Mouse (Mus musculus): Measurements from ENCODE around the gene Pbx2. TPM values are rescaled to one million over a fixed set of nuclear protein-coding genes. Genes with fewer than 3 reads are reported as not detected.
A peak's percentile ranks its signal among the peaks of the same experiment; 100 is the strongest.

Pbx2 gene
- polyA plus RNA-seq, 1 experiment from 2014 or later = 8.5 TPM

GRCm38 (mm10) chr17:34585877-34586771 lies 4.9 kb upstream of the Pbx2 start:
- Histone ChIP-seq H3K9ac (ENCODE audit: low read length) (peak overlapping the region; percentile 98), H3K4me1 (replicated peaks; ENCODE audit: control insufficient read depth, insufficient read depth, low read length) (peaks cover 40% of the 10 kb centered on the region), H3K4me2 (ENCODE audit: low read depth, low read length) (peak overlapping the region; percentile 99), H3K27me3 (ENCODE audit: control insufficient read depth, insufficient read depth, low read depth, low read length) (no peaks in the 10 kb centered on the region), H3K36me3 (ENCODE audit: control insufficient read depth, insufficient read depth, low read length) (no peaks in the 10 kb centered on the region), H3K4me3 (ENCODE audit: low read length) (peak overlapping the region; percentile 85), H3K9me3 (ENCODE audit: control insufficient read depth, low read length) (no peaks in the 10 kb centered on the region), H3K27ac (ENCODE audit: low read length) (peak overlapping the region; percentile 98)
- ATAC-seq (ENCODE audit: low read depth) = no peak
- WGBS = 23% methylated on average over 32 of the region's 32 CpGs

DNA sequence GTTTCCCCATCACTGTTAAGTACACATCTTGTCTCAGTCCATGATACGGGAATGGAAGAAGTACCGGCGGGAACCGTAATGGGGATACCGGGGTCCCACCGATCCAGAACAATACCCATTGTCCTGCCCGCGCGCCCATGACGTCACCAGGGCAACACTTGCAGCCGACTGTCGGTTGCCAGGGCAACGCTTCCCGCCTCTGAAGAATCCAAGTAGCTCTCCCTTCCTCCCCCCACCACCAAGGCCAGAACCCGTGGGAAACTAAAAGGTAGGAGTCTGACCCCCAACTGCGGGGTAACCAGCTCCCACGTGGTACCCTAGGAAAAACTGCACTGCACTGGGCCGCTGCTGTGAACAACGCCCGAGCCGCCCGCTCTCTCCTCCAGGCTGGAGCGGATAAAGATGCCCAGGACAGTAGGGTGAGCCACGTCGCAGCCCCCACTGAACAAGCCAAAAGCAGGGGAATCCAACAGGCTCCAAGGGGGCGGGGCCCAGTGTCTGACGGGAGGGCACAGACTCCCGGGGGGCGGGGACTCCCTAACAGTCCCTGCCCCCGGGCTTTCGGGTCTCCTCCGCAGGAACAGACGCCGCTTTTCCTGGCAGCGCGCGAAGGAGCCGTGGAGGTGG lies 4.2 kb upstream of the Pbx2 start:
- under 1% methylated on average over 38 of the region's 38 CpGs for WGBS
- peak; percentile 82 for ATAC-seq (ENCODE audit: low read depth)
- peak overlapping the region; percentile 98 for H3K27ac ChIP-seq (ENCODE audit: low read length)
- peak overlapping the region; percentile 98 for H3K9ac ChIP-seq (ENCODE audit: low read length)
- no peaks in the 10 kb centered on the region for H3K9me3 ChIP-seq (ENCODE audit: control insufficient read depth, low read length)
- H3K4me2 ChIP-seq (ENCODE audit: low read depth, low read length) = peak overlapping the region; percentile 99
- peaks cover 46% of the 10 kb centered on the region for H3K4me1 ChIP-seq (replicated peaks; ENCODE audit: control insufficient read depth, insufficient read depth, low read length)
- H3K36me3 ChIP-seq (ENCODE audit: control insufficient read depth, insufficient read depth, low read length) = no peaks in the 10 kb centered on the region
- H3K27me3 ChIP-seq (ENCODE audit: control insufficient read depth, insufficient read depth, low read depth, low read length) = no peaks in the 10 kb centered on the region
- peak overlapping the region; percentile 85 for H3K4me3 ChIP-seq (ENCODE audit: low read length)

DNA sequence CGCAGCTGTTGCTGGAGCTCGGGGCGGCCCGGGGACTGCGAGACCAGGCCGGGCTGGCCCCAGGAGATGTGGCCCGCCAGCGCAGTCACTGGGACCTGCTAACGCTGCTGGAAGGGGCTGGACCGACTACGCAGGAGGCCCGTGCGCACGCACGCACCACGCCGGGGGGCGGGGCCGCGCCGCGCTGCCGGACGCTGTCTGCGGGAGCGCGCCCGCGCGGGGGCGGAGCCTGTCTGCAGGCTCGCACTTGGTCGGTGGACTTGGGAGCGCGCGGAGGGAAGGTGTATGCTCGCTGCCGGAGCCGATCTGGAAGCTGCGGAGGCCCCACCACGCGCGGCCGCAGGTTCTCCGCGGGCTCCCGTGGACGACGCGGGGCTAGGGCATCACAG lies 3.6 kb upstream of the Pbx2 start:
- under 1% methylated on average over 30 of the region's 50 CpGs for WGBS
- Histone ChIP-seq H3K4me1 (replicated peaks; ENCODE audit: control insufficient read depth, insufficient read depth, low read length) (peaks cover 46% of the 10 kb centered on the region), H3K27me3 (ENCODE audit: control insufficient read depth, insufficient read depth, low read depth, low read length) (no peaks in the 10 kb centered on the region), H3K27ac (ENCODE audit: low read length) (peak overlapping the region; percentile 98), H3K4me2 (ENCODE audit: low read depth, low read length) (peak overlapping the region; percentile 99), H3K9me3 (ENCODE audit: control insufficient read depth, low read length) (no peaks in the 10 kb centered on the region), H3K36me3 (ENCODE audit: control insufficient read depth, insufficient read depth, low read length) (no peaks in the 10 kb centered on the region), H3K9ac (ENCODE audit: low read length) (peak overlapping the region; percentile 98), H3K4me3 (ENCODE audit: low read length) (peak overlapping the region; percentile 85)
- ATAC-seq (ENCODE audit: low read depth) = peak; percentile 86

- Histone ChIP-seq H3K4me2 (ENCODE audit: low read depth, low read length) (peak overlapping the region; percentile 99), H3K4me1 (replicated peaks; ENCODE audit: control insufficient read depth, insufficient read depth, low read length) (peaks cover 46% of the 10 kb centered on the region), H3K27ac (ENCODE audit: low read length) (peak overlapping the region; percentile 98), H3K9ac (ENCODE audit: low read length) (peak overlapping the region; percentile 98), H3K9me3 (ENCODE audit: control insufficient read depth, low read length) (no peaks in the 10 kb centered on the region), H3K27me3 (ENCODE audit: control insufficient read depth, insufficient read depth, low read depth, low read length) (no peaks in the 10 kb centered on the region), H3K36me3 (ENCODE audit: control insufficient read depth, insufficient read depth, low read length) (no peaks in the 10 kb centered on the region), H3K4me3 (ENCODE audit: low read length) (peak overlapping the region; percentile 85)
- no peak for ATAC-seq (ENCODE audit: low read depth)
- WGBS = 3% methylated on average over 19 of the region's 19 CpGs
Observed at GRCm38 (mm10) chr17:34587814-34588213, 3.3 kb upstream of the Pbx2 start.

GRCm38 (mm10) chr17:34588767-34589166 lies 2.3 kb upstream of the Pbx2 start:
- no peak for ATAC-seq (ENCODE audit: low read depth)
- Histone ChIP-seq H3K27me3 (ENCODE audit: control insufficient read depth, insufficient read depth, low read depth, low read length) (no peaks in the 10 kb centered on the region), H3K36me3 (ENCODE audit: control insufficient read depth, insufficient read depth, low read length) (no peaks in the 10 kb centered on the region), H3K9me3 (ENCODE audit: control insufficient read depth, low read length) (no peaks in the 10 kb centered on the region), H3K27ac (ENCODE audit: low read length) (peak overlapping the region; percentile 79; the same call in 1 of the 2 replicates), H3K4me1 (replicated peaks; ENCODE audit: control insufficient read depth, insufficient read depth, low read length) (peaks cover 46% of the 10 kb centered on the region), H3K4me2 (ENCODE audit: low read depth, low read length) (peak overlapping the region; percentile 53), H3K9ac (ENCODE audit: low read length) (no peak overlapping the region; the same call in 1 of the 2 replicates), H3K4me3 (ENCODE audit: low read length) (no peak overlapping the region)
- 72% methylated on average over 3 of the region's 3 CpGs for whole genome bisulfite sequencing

DNA sequence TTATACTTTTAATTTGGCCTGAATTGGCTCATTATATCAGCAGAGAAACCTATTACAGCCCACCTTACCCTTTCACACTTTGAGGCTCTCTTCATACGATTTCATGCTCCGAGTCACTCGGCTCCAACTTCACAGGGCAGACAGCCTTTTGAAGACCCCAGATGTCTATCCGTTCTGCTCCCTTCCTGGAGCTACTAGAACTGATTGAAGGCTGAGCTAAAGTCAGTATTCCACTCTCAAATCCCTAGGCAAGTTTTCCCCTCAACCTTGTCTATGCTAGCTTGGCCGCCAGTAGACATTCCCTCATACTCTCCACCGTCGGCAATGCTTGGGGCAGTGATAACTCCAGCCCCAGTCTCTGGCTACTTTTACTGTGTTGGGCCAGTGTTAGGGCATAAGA lies 1.9 kb upstream of the Pbx2 start:
- 31% methylated on average over 7 of the region's 7 CpGs for WGBS
- peaks cover 50% of the 10 kb centered on the region for H3K4me1 ChIP-seq (replicated peaks; ENCODE audit: control insufficient read depth, insufficient read depth, low read length)
- no peak for ATAC-seq (ENCODE audit: low read depth)
- peaks cover 2% of the 10 kb centered on the region; the same call in 1 of the 2 replicates for H3K36me3 ChIP-seq (ENCODE audit: control insufficient read depth, insufficient read depth, low read length)
- H3K4me3 ChIP-seq (ENCODE audit: low read length) = peak overlapping the region; percentile 23
- peak overlapping the region; percentile 79 for H3K27ac ChIP-seq (ENCODE audit: low read length)
- peak overlapping the region; percentile 53 for H3K4me2 ChIP-seq (ENCODE audit: low read depth, low read length)
- H3K9me3 ChIP-seq (ENCODE audit: control insufficient read depth, low read length) = no peaks in the 10 kb centered on the region
- no peaks in the 10 kb centered on the region for H3K27me3 ChIP-seq (ENCODE audit: control insufficient read depth, insufficient read depth, low read depth, low read length)
- peak overlapping the region; percentile 50 for H3K9ac ChIP-seq (ENCODE audit: low read length)

DNA sequence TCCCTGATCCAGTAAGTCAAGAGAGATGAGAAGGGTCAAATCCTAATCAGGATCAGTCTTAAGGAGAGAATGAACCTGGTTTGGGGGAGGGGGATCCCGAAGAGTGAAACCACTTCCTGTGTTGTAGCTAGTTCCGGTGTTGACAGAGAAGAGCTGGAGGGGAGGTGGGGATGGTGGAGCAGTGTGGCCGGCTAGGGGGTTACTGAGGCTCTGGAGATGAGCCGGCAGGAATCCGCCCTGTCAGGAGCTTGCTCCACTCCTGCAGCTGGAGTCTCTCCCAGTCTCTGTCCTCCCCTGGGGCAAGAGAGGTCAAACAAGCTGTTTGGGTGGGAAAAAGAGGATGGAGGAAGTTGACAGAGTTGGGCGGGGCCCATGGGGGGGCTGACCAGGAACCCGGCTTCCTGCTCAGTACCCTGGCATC lies 1.4 kb upstream of the Pbx2 start, which contains the start of gene Gpsm3:
Gene Gpsm3 (plus strand): TSS at position 126 of the 421 bp plus-strand sequence.
- peak within 1 kb of the TSS; percentile 98 for H3K27ac ChIP-seq (ENCODE audit: low read length)
- no peaks in the 10 kb centered on the region for H3K9me3 ChIP-seq (ENCODE audit: control insufficient read depth, low read length)
- peaks cover 55% of the 10 kb centered on the region for H3K4me1 ChIP-seq (replicated peaks; ENCODE audit: control insufficient read depth, insufficient read depth, low read length)
- 10% methylated on average over 7 of the region's 7 CpGs for WGBS
- H3K4me2 ChIP-seq (ENCODE audit: low read depth, low read length) = peak within 1 kb of the TSS; percentile 83
- ATAC-seq (ENCODE audit: low read depth) = no peak
- H3K9ac ChIP-seq (ENCODE audit: low read length) = peak within 1 kb of the TSS; percentile 50
- H3K4me3 ChIP-seq (ENCODE audit: low read length) = peak within 1 kb of the TSS; percentile 23
- peaks cover 7% of the 10 kb centered on the region; the same call in 1 of the 2 replicates for H3K36me3 ChIP-seq (ENCODE audit: control insufficient read depth, insufficient read depth, low read length)
- no peaks in the 10 kb centered on the region for H3K27me3 ChIP-seq (ENCODE audit: control insufficient read depth, insufficient read depth, low read depth, low read length)

DNA sequence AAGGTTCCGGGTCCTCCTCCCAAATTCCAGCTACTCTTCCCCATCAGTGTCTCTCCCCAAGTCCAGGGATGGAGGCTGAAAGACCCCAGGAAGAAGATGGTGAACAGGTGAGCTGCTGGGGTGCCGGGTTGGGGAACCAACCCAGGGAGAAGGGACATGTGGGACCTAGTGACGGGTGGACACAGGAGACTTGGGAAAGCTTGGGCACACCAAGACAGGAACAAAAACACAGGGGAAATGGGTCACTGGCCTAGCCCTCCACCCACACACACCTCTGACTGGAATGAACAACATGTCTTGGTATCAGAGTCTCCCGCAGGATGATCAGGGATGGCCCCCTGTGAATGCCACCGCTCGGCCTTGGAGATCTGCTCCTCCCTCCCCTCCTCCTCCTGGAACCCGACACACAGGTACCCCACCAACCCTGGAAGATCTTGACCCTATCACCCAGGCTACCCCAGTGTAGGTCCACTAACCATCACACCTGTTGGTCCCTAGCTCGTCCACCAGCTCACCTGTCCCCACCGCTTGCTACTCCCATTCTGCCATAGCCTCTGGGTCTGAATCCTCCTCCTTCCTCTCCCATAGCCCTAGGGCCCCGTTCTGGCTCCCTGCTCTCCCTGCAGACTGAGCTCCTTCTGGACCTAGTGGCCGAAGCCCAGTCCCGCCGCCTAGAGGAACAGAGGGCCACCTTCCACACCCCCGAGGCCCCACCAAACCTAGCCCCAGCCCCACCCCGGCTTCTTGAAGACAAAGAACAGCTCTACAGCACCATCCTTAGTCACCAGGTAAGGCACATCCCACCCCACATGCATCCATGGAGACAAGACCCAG lies 695 bp upstream of the Pbx2 start:
- H3K9ac ChIP-seq (ENCODE audit: low read length) = peak overlapping the region; percentile 50
- 63% methylated on average over 15 of the region's 15 CpGs for WGBS
- peaks cover 13% of the 10 kb centered on the region for H3K36me3 ChIP-seq (ENCODE audit: control insufficient read depth, insufficient read depth, low read length)
- H3K4me3 ChIP-seq (ENCODE audit: low read length) = peak overlapping the region; percentile 64
- no peaks in the 10 kb centered on the region for H3K9me3 ChIP-seq (ENCODE audit: control insufficient read depth, low read length)
- H3K27ac ChIP-seq (ENCODE audit: low read length) = peak overlapping the region; percentile 98
- ATAC-seq (ENCODE audit: low read depth) = no peak
- H3K4me1 ChIP-seq (replicated peaks; ENCODE audit: control insufficient read depth, insufficient read depth, low read length) = peaks cover 62% of the 10 kb centered on the region
- H3K27me3 ChIP-seq (ENCODE audit: control insufficient read depth, insufficient read depth, low read depth, low read length) = no peaks in the 10 kb centered on the region
- H3K4me2 ChIP-seq (ENCODE audit: low read depth, low read length) = peak overlapping the region; percentile 83

All from lung, embryonic 16.5 days (tissue).